Mouse (Mus musculus) c-Kit-negative CD71-positive TER-119-positive erythroid progenitor cells, embryonic 14.5 days (primary cell): ENCODE measurements around the gene Mmp28.
A peak's percentile ranks its signal among the peaks of the same experiment; 100 is the strongest.

Experiments
- DNase-seq: peaks from one replicate; pipeline ENCODE4 v3.0.0-alpha.2; 2013; ENCODE audit warnings: low read depth, low spot score

Mmp28 gene

GRCm38 (mm10) chr11:83448021-83448926 lies 14.6 kb downstream of the Mmp28 start:
- DNase-seq: no peak

- DNase-seq: no peak
Measured at GRCm38 (mm10) chr11:83447612-83448011, 15.3 kb downstream of the Mmp28 start.

- no peak for DNase-seq
Measured at GRCm38 (mm10) chr11:83445001-83445400, 17.9 kb downstream of the Mmp28 start.

- DNase-seq: no peak
Measured at GRCm38 (mm10) chr11:83443824-83444223, 19.0 kb downstream of the Mmp28 start.

- peak; percentile 32 for DNase-seq
Measured at GRCm38 (mm10) chr11:83442596-83443267, 20.1 kb downstream of the Mmp28 start.

GRCm38 (mm10) chr11:83441235-83441634 lies 21.6 kb downstream of the Mmp28 start:
- no peak for DNase-seq

GRCm38 (mm10) chr11:83440081-83441064 lies 22.5 kb downstream of the Mmp28 start:
- DNase-seq: peak; percentile 77

- no peak for DNase-seq
Measured at GRCm38 (mm10) chr11:83439426-83440060, 23.3 kb downstream of the Mmp28 start.

GRCm38 (mm10) chr11:83437377-83437776 lies 25.5 kb downstream of the Mmp28 start, which contains the start of gene 1700020L24Rik:
Gene 1700020L24Rik, plus strand, starts transcription at chr11:83437677.
- no peak for DNase-seq

GRCm38 (mm10) chr11:83432533-83432932 lies 30.3 kb downstream of the Mmp28 start:
- no peak for DNase-seq

- DNase-seq: no peak
Measured at GRCm38 (mm10) chr11:83429355-83429754, 33.5 kb downstream of the Mmp28 start, which contains the start of gene Gas2l2. Gene Gas2l2, minus strand, starts transcription at chr11:83429455.

GRCm38 (mm10) chr11:83426964-83427363 lies 35.9 kb downstream of the Mmp28 start:
- DNase-seq: no peak

GRCm38 (mm10) chr11:83424681-83425080 lies 38.2 kb downstream of the Mmp28 start:
- DNase-seq: peak; percentile 52

GRCm38 (mm10) chr11:83421305-83421704 lies 41.6 kb downstream of the Mmp28 start:
- no peak for DNase-seq

GRCm38 (mm10) chr11:83420338-83420737 lies 42.5 kb downstream of the Mmp28 start:
- DNase-seq: no peak

GRCm38 (mm10) chr11:83418566-83418965 lies 44.3 kb downstream of the Mmp28 start:
- DNase-seq: no peak

- no peak for DNase-seq
Measured at GRCm38 (mm10) chr11:83417708-83418107, 45.2 kb downstream of the Mmp28 start.

- no peak for DNase-seq
Measured at GRCm38 (mm10) chr11:83417080-83417479, 45.8 kb downstream of the Mmp28 start.

GRCm38 (mm10) chr11:83410510-83410909 lies 52.4 kb downstream of the Mmp28 start:
- DNase-seq: no peak

GRCm38 (mm10) chr11:83409792-83410291 lies 53.0 kb downstream of the Mmp28 start:
- no peak for DNase-seq
